Mouse (Mus musculus) heart, embryonic 11.5 days (tissue): ENCODE results near the gene Rpl10a. TPM values are rescaled to one million over a fixed set of nuclear protein-coding genes. Genes with fewer than 3 reads are reported as not detected.

ENCODE experiments used
- ATAC-seq: fragments of 200-750 bp; cut with Nextera tagmentation; replicated peaks from 2 replicates; pipeline ENCODE4 v1.8.0; 2017; ENCODE audit warnings: moderate library complexity; ENCODE audit not compliant: insufficient number of reproducible peaks, low FRiP score, low TSS enrichment
- H3K27ac ChIP-seq: fragments of 300-500 bp; sonication (generic); 2 replicates; pipeline ENCODE4 v1.5.1; 2014; ENCODE audit warnings: mild to moderate bottlenecking, low read depth, low read length
- H3K27me3 ChIP-seq: fragments of 300-500 bp; sonication (generic); 2 replicates; pipeline ENCODE4 v1.6.1; 2014; ENCODE audit warnings: mild to moderate bottlenecking, low read length, mixed read lengths; ENCODE audit not compliant: control insufficient read depth, insufficient read depth
- H3K36me3 ChIP-seq: fragments of 300-500 bp; sonication (generic); 2 replicates; pipeline ENCODE4 v1.6.1; 2014; ENCODE audit warnings: mild to moderate bottlenecking, low read length, moderate library complexity, mixed read lengths; ENCODE audit not compliant: control insufficient read depth, insufficient read depth
- H3K4me1 ChIP-seq: fragments of 300-500 bp; sonication (generic); 2 replicates; pipeline ENCODE4 v1.6.1; 2014; ENCODE audit warnings: low read length; ENCODE audit not compliant: control insufficient read depth, insufficient read depth
- H3K4me2 ChIP-seq: fragments of 300-500 bp; sonication (generic); 2 replicates; pipeline ENCODE4 v1.6.1; 2014; ENCODE audit warnings: mild to moderate bottlenecking, moderate library complexity
- H3K4me3 ChIP-seq: fragments of 300-500 bp; sonication (generic); 2 replicates; pipeline ENCODE4 v1.5.1; 2014; ENCODE audit warnings: low read depth, low read length
- H3K9ac ChIP-seq: fragments of 300-500 bp; sonication (generic); 2 replicates; pipeline ENCODE4 v1.6.1; 2014; ENCODE audit warnings: mild to moderate bottlenecking, low read depth, low read length, moderate library complexity
- H3K9me3 ChIP-seq: fragments of 300-500 bp; sonication (generic); replicated peaks from 2 replicates; pipeline ENCODE4 v1.6.1; 2016; ENCODE audit warnings: low read length; ENCODE audit not compliant: control insufficient read depth
- WGBS: fragments of 180-500 bp; shearing (Covaris S2); extraction: QIAGEN DNeasy Blood & Tissue Kit; methylation state at CpG from one replicate; pipeline ENCODE4 v1.1.7; 2014; ENCODE audit not compliant: insufficient replicate concordance; 5-methylcytosine and 5-hydroxymethylcytosine counted together
- polyA plus RNA-seq: library from polyadenylated mRNA; unstranded; fragments of >200 nt; fragmentation: Nextera tagmentation; extraction: Ambion mirVana; gene quantifications from 2 replicates; pipeline ENCODE4 v1.2.1, GENCODE M21; 2014

Gene Rpl10a
- 408 and 446 TPM in 2 replicates for polyA plus RNA-seq

- Histone ChIP-seq H3K36me3 (peaks cover 21% of the 10 kb centered on the region), H3K9ac (peak within 1 kb of the TSS; percentile 100), H3K27ac (peak within 1 kb of the TSS; percentile 98), H3K4me1 (peaks cover 30% of the 10 kb centered on the region), H3K4me2 (peak within 1 kb of the TSS; percentile 96), H3K9me3 (no peaks in the 10 kb centered on the region), H3K4me3 (peak within 1 kb of the TSS; percentile 97), H3K27me3 (no peaks in the 10 kb centered on the region)
- WGBS = under 1% methylated on average over 63 of the region's 67 CpGs
- ATAC-seq = peak; percentile 79
These were observed at the start of gene Rpl10a for GRCm38 (mm10) chr17:28328366-28328928. TSS of gene Rpl10a (plus strand) at chr17:28328471.

DNA sequence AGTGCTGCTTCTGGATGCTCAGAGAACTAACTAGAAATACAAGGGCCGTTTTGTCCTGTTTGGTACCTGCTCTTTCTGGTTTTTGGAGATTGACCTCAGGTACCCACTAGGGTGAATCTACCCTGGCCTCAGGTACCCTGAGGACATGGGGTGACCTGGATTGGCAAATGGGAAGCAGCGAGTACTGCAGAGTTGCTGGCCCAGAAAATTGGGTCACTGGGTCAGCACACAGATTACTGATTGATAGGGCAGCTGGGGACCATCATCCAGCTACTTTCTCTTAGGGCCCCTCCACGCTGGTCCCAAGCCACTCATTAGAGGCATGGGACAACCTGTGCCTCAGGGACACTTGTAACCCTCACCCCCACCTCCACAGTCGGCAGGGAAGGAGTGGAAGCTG, 49.0 kb upstream of the Rpl10a start:
- Histone ChIP-seq H3K27ac (no peak overlapping the region), H3K36me3 (no peaks in the 10 kb centered on the region), H3K9ac (no peak overlapping the region), H3K9me3 (no peaks in the 10 kb centered on the region), H3K4me3 (no peak overlapping the region), H3K27me3 (no peaks in the 10 kb centered on the region), H3K4me2 (no peak overlapping the region), H3K4me1 (peaks cover 24% of the 10 kb centered on the region)
- 56% methylated on average over 4 of the region's 4 CpGs for whole genome bisulfite sequencing
- no peak for ATAC-seq

DNA sequence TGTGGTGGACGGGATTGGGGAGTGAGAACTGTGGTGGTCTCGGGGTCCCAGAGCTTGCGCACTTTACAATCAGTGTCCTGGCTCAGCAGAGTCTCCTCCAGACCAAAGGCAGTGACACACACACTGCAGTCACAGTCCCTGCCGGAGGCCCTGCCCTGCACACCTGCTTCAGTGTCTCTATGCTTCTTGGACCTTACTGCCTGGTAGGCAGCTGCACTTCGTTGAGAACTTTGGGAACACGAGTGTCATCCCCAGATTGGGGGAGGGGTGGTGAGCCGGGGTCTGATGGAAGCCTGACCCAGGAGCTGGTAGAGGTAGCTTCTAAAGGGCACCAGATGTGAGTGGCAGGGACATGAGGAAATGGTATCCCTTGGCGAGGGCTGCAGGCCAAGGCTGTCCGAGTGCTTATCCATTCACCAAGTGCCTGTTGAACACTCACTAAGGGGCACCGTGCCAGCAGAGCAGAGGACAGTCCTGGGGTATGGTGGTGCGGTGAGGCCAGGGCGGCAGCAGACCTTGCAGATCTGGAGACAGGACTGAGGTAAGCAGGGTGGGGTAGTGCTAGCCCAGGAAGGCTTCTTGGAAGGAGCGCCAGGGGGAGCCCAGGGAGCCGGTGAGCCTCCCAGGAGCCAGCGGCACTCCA, 48.4 kb upstream of the Rpl10a start:
- WGBS = 56% methylated on average over 15 of the region's 15 CpGs
- Histone ChIP-seq H3K4me3 (no peak overlapping the region), H3K4me1 (peaks cover 24% of the 10 kb centered on the region), H3K9ac (no peak overlapping the region), H3K36me3 (no peaks in the 10 kb centered on the region), H3K4me2 (no peak overlapping the region), H3K27me3 (no peaks in the 10 kb centered on the region), H3K9me3 (no peaks in the 10 kb centered on the region), H3K27ac (no peak overlapping the region)
- ATAC-seq = peak; percentile 40

- Histone ChIP-seq H3K9ac (no peak overlapping the region), H3K36me3 (no peaks in the 10 kb centered on the region), H3K9me3 (no peaks in the 10 kb centered on the region), H3K27ac (no peak overlapping the region), H3K4me2 (no peak overlapping the region), H3K27me3 (no peaks in the 10 kb centered on the region), H3K4me1 (peaks cover 24% of the 10 kb centered on the region), H3K4me3 (no peak overlapping the region)
- no peak for ATAC-seq
- WGBS = 67% methylated on average over 7 of the region's 7 CpGs
These were observed 47.9 kb upstream of the Rpl10a start for GRCm38 (mm10) chr17:28280423-28280800.

GRCm38 (mm10) chr17:28280831-28281377, 47.4 kb upstream of the Rpl10a start:
- H3K4me1 ChIP-seq = peaks cover 26% of the 10 kb centered on the region
- no peak overlapping the region for H3K27ac ChIP-seq
- no peaks in the 10 kb centered on the region for H3K36me3 ChIP-seq
- ATAC-seq = no peak
- H3K27me3 ChIP-seq = no peaks in the 10 kb centered on the region
- WGBS = 49% methylated on average over 5 of the region's 5 CpGs
- no peaks in the 10 kb centered on the region for H3K9me3 ChIP-seq
- no peak overlapping the region for H3K9ac ChIP-seq
- no peak overlapping the region for H3K4me3 ChIP-seq
- H3K4me2 ChIP-seq = no peak overlapping the region

GRCm38 (mm10) chr17:28281866-28282441, 46.3 kb upstream of the Rpl10a start:
- WGBS = 90% methylated on average over 7 of the region's 7 CpGs
- Histone ChIP-seq H3K27me3 (no peaks in the 10 kb centered on the region), H3K36me3 (no peaks in the 10 kb centered on the region), H3K4me3 (no peak overlapping the region), H3K4me1 (peaks cover 30% of the 10 kb centered on the region), H3K9ac (no peak overlapping the region), H3K4me2 (no peak overlapping the region), H3K27ac (no peak overlapping the region), H3K9me3 (no peaks in the 10 kb centered on the region)
- no peak for ATAC-seq

- no peak for ATAC-seq
- H3K4me3 ChIP-seq = no peak overlapping the region
- H3K9ac ChIP-seq = no peak overlapping the region
- 87% methylated on average over 10 of the region's 10 CpGs for WGBS
- peaks cover 37% of the 10 kb centered on the region for H3K4me1 ChIP-seq
- no peak overlapping the region for H3K4me2 ChIP-seq
- no peaks in the 10 kb centered on the region for H3K9me3 ChIP-seq
- H3K36me3 ChIP-seq = no peaks in the 10 kb centered on the region; the same call in 1 of the 2 replicates
- H3K27me3 ChIP-seq = no peaks in the 10 kb centered on the region
- no peak overlapping the region for H3K27ac ChIP-seq
These were observed 45.1 kb upstream of the Rpl10a start for GRCm38 (mm10) chr17:28283199-28283598.

DNA sequence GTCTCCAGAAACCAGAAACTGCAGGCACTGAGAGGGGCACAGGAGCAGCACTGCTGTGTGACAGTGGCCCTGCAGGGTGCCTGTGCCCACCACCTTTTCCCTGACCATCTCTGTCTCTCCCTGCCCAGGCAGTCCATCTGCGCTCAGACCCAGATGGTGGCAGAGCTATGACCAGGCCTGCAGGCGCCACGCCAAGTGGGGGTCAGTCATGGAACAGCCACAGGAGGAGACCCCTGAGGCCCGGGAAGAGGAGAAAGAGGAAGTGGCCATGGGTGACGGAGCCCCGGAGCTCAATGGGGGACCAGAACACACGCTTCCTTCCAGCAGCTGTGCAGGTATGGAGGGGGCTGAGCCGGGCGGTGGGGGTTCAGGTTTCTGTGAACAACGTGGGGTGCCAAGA, 42.1 kb upstream of the Rpl10a start:
- Histone ChIP-seq H3K9ac (no peak overlapping the region), H3K4me1 (peaks cover 15% of the 10 kb centered on the region), H3K4me2 (no peak overlapping the region), H3K36me3 (no peaks in the 10 kb centered on the region; the same call in 1 of the 2 replicates), H3K27ac (no peak overlapping the region), H3K4me3 (no peak overlapping the region), H3K9me3 (no peaks in the 10 kb centered on the region), H3K27me3 (no peaks in the 10 kb centered on the region)
- 80% methylated on average over 10 of the region's 10 CpGs for WGBS
- ATAC-seq = no peak
